Mouse (Mus musculus): ENCODE data around the gene Babam2.

DNA sequence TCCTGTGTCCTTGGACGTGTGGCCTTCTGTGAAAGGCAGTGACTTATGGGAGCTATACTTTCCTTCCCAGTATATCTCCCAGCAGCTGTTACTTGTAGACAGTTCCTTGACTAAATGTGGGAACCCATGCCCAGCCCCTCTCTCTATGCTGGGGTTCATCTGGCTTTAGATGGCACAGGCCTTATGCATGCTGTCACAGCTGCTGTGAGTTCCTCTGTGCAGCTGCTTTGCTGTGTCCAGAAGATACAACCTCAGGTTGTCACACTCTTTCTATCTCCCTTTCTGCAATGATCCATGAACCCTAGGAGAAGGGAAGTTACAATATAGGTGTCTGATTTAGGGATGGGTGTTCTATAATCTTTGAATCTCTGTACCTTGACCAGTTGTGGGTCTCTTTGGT, 132.1 kb downstream of the Babam2 start:
- TF ChIP-seq POLR2A (IDR thresholded peaks at IDR 0.05; ENCODE audit: low read depth, low read length) (no peak), CTCF (IDR thresholded peaks at IDR 0.05; ENCODE audit: extremely low read depth, insufficient read length, insufficient replicate concordance, low read depth, low read length) (no peak)

Measured in small intestine, adult 2 months (tissue).